Mouse (Mus musculus): ENCODE data around the gene Tbrg1. TPM values are rescaled to one million over a fixed set of nuclear protein-coding genes. Genes with fewer than 3 reads are reported as not detected.

Gene Tbrg1
- total RNA-seq, 2 experiments from 2014 or later, result 10.7 to 12.8 TPM

Other genes with a start within 250 kb of the Tbrg1 start
- gene Robo3, start 224.1 kb downstream of the Tbrg1 start, total RNA-seq (2015), result not detected in 2 replicates
- gene Robo3, start 224.1 kb downstream of the Tbrg1 start, total RNA-seq (2017), result 0.20 TPM in 1 of 2 replicates, not detected in the other
- gene Msantd2, start 168.0 kb downstream of the Tbrg1 start, total RNA-seq (2015), result 15.1 and 18.4 TPM in 2 replicates
- gene Msantd2, start 168.0 kb downstream of the Tbrg1 start, total RNA-seq (2017), result 24.4 and 26.4 TPM in 2 replicates
- 0.27 and 0.36 TPM in 2 replicates for gene Esam, start 129.2 kb downstream of the Tbrg1 start, total RNA-seq (2015)
- gene Esam, start 129.2 kb downstream of the Tbrg1 start, total RNA-seq (2017), result not detected in 2 replicates
- not detected in 2 replicates for gene Vsig2, start 118.1 kb downstream of the Tbrg1 start, total RNA-seq (2015)
- not detected in 2 replicates for gene Vsig2, start 118.1 kb downstream of the Tbrg1 start, total RNA-seq (2017)
- 0.25 and 1.4 TPM in 2 replicates for gene Nrgn, start 104.4 kb downstream of the Tbrg1 start, total RNA-seq (2015)
- not detected in 2 replicates for gene Nrgn, start 104.4 kb downstream of the Tbrg1 start, total RNA-seq (2017)
- gene Siae, start 101.6 kb downstream of the Tbrg1 start, total RNA-seq (2015), result 10.2 and 10.9 TPM in 2 replicates
- gene Siae, start 101.6 kb downstream of the Tbrg1 start, total RNA-seq (2017), result 9.1 and 9.8 TPM in 2 replicates
- 2.3 and 2.7 TPM in 2 replicates for gene Spa17, start 43.6 kb downstream of the Tbrg1 start, total RNA-seq (2015)
- 3.6 TPM in 1 of 2 replicates, not detected in the other for gene Spa17, start 43.6 kb downstream of the Tbrg1 start, total RNA-seq (2017)
- gene Panx3, start 11.9 kb upstream of the Tbrg1 start, total RNA-seq (2015), result not detected in 2 replicates
- not detected in 2 replicates for gene Panx3, start 11.9 kb upstream of the Tbrg1 start, total RNA-seq (2017)
- not detected in 2 replicates for gene Olfr160, start 58.9 kb upstream of the Tbrg1 start, total RNA-seq (2015)
- gene Olfr160, start 58.9 kb upstream of the Tbrg1 start, total RNA-seq (2017), result not detected in 2 replicates
- gene Olfr874, start 87.8 kb upstream of the Tbrg1 start, total RNA-seq (2015), result not detected in 2 replicates
- gene Olfr874, start 87.8 kb upstream of the Tbrg1 start, total RNA-seq (2017), result not detected in 2 replicates
- not detected in 2 replicates for gene Olfr875, start 114.5 kb upstream of the Tbrg1 start, total RNA-seq (2015)
- not detected in 2 replicates for gene Olfr875, start 114.5 kb upstream of the Tbrg1 start, total RNA-seq (2017)
- gene Olfr876, start 145.7 kb upstream of the Tbrg1 start, total RNA-seq (2015), result not detected in 2 replicates
- not detected in 2 replicates for gene Olfr876, start 145.7 kb upstream of the Tbrg1 start, total RNA-seq (2017)
- not detected in 2 replicates for gene Olfr877, start 197.0 kb upstream of the Tbrg1 start, total RNA-seq (2015)
- not detected in 2 replicates for gene Olfr877, start 197.0 kb upstream of the Tbrg1 start, total RNA-seq (2017)
- gene Olfr145, start 239.4 kb upstream of the Tbrg1 start, total RNA-seq (2015), result not detected in 2 replicates
- gene Olfr145, start 239.4 kb upstream of the Tbrg1 start, total RNA-seq (2017), result not detected in 2 replicates